Mouse (Mus musculus) liver, postnatal 0 days (tissue): ENCODE results near the gene Tubgcp4.

Experiments
- CTCF ChIP-seq: sonication (generic); IDR thresholded peaks from 2 replicates; pipeline ENCODE4 v1.5.1; 2016; ENCODE audit warnings: antibody characterized with exemption, low read depth
- EP300 ChIP-seq: IDR thresholded peaks from 2 replicates; pipeline ENCODE4 v1.6.1; 2016; ENCODE audit warnings: antibody characterized with exemption, low read depth, mild to moderate bottlenecking

GRCm38 (mm10) chr2:121214491-121214890, 44.0 kb downstream of the Tubgcp4 start:
- TF ChIP-seq CTCF: no peak
- no peak for TF ChIP-seq EP300
